Mouse (Mus musculus) thymus, postnatal 10 days (tissue): ENCODE data around the gene AI854703.

ENCODE experiments used
- DNase-seq, 2 experiments: peaks; one replicate each; pipeline ENCODE4 v3.0.0; 2021; ENCODE audit warnings: low spot score in 2 of 2

Gene AI854703

DNA sequence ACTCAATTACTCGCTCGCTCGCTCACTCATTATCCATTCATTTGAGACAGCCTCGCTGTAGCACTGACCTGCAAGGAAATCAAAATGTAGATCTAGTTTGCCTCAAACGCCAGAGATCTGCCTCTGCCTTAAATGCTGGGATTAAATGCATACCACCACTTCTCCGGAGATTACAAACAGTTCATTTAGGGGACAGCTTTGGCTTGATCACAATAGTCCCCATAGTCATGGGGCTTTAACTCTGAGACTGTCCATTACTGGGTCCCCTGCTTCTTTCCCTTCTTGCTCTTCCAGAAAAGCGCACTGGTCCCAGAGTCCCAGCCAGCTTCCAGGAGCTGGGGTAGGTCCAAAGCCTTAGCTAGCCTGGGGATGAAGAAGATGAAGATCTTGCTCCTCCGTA, at the start of gene AI854703:
TSS of gene AI854703 (plus strand) at position 301 of the 400 bp plus-strand sequence.
- DNase-seq: no peak

- DNase-seq: no peak
Observed at GRCm38 (mm10) chr6:48578736-48579135, 47.8 kb upstream of the AI854703 start.

DNA sequence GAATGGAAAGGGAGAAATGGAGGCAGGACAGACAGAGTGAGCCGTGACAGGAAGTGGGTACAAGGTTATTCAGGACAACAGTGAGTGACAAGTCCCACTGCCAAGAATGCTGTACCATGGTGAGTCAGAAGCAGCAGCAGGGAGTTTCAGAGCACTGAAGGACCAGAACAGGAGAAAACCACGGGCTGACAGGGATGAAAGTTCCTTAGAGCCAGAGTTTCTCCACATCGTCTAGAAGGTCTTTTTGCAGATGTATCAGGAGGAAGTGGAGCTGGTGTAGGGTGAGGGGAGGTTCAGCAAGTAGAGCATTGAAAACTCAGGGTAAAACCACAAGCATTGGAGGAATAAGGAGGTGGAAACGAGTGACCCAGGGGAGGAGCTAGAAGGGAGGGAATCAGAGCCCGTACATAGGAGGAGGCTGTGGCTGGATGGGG, 47.3 kb upstream of the AI854703 start:
- no peak for DNase-seq

DNA sequence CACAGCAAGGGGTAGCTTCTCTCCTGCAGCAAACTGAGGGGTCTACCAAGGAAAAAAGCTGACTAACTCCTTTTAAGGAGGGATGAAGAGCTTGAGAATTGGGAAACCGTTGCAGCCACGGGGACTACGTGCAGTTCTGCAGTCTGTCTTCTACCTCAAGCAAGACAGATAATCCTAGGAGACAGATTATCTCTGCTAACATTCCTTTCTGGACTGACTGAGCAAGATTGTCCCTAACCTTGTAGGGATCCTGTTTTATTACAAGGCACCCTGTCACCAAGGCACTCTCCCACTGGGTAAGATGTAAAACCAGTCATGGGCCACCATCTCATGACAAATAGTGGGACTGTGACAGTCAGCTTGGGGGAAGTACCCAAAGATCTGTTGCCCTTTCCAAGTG, 45.3 kb upstream of the AI854703 start:
- DNase-seq: no peak

GRCm38 (mm10) chr6:48582037-48582436, 44.5 kb upstream of the AI854703 start:
- DNase-seq: peak in 1 of 2 experiments; percentile 61

- DNase-seq: no peak
Observed at GRCm38 (mm10) chr6:48589194-48589750, 37.3 kb upstream of the AI854703 start, which contains the start of gene Gm45021. Gene Gm45021 (plus strand): TSS chr6:48589610.

DNA sequence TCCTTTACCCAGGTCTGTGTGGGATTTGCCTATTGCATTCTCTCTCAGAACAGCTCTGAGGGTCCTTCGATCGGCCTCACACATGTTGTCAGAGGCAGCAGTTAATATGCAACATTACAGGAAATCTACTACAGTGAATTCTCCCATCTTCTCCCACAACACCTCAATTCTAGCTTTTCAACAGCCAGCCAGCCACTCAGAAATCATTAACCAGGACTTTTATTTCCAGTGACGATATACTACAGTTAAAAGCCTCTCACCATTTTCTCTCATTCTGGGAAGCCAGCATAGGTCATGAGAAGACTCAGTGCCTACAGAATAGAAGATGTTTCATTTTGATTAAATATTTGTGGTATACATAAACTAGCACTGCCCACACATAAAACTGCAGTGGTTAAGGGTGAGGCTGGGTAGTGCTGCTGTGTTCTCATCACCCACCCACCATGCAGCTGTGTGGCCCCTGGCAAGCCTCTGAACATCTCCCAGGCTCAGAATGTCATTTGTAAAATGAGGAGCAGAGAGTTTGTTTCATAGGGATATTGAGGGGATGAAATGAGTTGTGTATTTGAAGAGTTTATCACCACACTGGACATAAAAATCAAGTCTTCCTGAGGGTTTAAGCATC, 35.2 kb upstream of the AI854703 start:
- DNase-seq: no peak

DNA sequence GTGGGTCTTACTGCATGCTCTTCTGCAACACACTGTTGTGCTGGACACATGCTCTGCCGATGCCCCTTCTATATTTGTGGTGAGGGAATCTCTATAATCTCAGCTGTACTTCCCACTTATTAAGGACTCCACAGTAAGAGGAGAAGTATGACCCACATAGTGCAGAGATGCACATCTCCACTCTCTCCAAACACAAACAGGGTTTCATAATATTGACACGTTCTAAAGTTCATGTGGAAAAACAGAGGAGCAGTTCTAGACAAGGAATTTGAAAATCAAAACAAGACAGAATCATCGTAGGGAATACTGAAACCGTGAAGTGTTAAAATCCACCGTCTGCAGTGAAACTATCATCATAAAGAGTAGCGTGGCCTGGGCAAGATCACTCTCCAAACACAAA, 34.7 kb upstream of the AI854703 start:
- DNase-seq: no peak

DNA sequence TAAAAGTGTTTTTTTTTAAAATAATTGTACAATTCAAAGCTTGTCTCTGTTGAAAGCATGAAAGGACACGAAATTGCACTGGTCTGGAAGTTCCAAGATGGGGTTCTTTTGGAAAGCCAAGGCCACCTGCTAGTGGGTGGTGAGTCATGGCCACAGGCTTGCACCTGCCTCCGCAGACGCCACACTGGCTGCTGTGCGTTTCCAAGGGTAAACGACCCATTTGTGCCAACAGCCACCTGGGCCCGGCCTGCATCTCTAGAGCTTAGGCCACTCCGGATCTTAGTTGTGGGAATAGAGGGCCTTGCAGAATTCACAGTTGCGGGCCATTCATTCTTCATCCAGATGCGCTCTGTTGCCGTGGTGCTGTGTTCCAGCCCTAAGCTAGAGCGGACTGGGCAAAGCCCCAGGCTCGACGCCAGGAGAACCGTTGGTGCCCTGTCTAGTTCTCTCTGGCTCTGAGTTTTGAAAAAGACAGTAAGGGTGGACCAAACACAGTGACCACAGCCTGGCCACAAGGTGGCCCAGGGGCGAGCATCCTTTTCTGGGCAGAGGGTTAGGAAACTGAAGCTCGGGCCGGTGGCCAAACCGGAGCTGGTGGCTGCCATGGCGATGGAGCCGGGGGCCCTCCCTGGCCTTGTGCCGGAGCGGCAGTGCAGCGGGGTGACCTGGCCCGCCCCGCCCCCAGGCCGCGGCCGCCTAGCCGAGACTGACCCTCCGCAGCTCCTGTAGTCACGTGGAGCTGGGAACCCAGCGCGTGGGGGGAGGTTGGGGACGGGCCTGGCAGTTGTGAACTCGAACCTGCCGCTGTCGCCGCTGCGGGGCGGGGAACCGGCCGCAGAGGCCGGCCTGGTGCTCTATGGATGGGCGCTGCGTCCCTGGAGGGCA, 33.2 kb upstream of the AI854703 start, which contains the start of the genes Repin1 and Gm44965:
TSS of gene Repin1 (plus strand) at position 726 of the 885 bp plus-strand sequence.
TSS of gene Gm44965 (plus strand) at position 784 of the 885 bp plus-strand sequence.
- peak; percentile 62 to 63 for DNase-seq

- peak in 1 of 2 experiments; percentile 8 for DNase-seq
Observed at GRCm38 (mm10) chr6:48594043-48594738, 32.4 kb upstream of the AI854703 start.

DNA sequence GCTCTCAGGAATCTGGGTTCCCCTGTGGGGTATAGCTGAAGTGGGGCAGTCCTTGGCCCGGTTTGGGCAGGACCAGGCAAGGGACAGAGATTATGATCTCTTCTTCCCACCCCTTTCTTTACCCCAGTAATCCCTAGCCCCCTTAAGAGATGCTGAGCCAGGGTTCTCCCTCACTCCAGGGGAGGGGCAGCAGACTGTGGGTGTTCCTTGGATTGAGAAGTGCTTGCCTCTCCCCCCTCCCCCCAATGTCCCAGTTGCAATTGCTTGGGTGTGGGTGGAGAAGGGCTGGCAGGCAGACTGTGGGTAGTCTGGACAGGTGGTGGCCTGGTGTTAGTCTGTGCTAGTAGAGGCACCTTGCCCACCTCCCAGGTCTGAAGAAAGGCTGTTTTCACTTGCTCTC, 31.3 kb upstream of the AI854703 start:
- no peak for DNase-seq

DNA sequence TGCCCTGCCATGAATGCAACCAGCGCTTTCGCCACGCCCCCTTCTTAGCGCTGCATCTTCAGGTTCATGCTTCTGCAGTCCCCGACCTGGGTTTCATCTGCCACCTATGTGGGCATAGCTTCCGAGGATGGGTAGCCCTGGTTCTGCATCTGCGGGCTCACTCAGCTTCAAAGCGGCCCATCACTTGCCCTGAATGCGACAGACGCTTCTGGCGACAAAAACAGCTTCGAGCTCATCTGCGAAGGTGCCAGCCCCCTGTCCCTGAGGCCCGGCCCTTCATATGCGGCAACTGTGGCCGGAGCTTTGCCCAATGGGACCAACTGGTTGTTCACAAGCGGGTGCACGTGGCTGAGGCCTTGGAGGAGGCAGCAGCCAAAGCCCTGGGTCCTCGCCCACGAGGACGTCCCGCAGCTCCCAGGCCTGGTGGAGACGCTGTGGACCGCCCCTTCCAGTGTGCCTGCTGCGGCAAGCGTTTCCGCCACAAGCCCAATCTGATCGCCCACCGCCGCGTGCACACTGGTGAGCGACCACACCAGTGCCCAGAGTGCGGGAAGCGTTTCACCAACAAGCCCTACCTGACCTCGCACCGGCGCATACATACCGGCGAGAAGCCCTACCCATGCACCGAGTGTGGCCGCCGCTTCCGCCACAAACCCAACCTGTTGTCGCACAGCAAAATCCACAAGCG, 29.9 kb upstream of the AI854703 start:
- no peak for DNase-seq

DNA sequence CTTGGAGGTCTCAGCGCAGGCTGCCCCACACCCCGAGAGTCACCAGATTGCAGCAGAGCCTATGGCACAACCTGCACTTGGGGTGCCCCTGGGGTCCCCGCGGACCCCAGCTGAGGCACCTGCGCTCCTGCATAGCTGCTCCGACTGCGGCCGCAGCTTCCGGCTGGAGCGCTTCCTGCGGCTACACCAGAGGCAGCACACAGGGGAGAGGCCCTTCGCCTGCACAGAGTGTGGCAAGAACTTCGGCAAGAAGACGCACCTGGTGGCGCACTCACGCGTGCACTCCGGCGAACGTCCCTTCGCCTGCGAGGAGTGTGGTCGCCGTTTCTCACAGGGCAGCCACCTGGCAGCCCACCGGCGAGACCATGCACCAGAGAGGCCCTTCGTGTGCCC, 29.3 kb upstream of the AI854703 start:
- DNase-seq: no peak

DNA sequence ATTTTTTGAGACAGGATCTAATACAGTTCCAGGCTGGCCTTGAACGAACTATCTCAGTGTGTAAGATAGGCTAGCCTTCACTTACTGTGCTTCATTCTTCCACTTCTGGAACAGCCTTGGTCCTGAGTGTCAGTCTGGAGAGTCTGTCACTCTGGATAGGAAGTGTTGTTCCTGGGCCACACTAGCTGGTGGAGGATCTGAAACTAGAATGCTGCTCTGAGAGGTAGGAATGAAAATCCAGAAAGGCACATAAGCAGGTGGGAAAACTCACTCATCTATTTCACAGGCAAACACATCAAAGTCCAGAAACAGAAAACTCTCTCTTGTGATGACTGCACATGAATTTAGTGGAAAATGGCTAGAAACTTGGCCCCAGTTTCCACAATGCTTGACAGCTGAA, 26.0 kb upstream of the AI854703 start:
- DNase-seq: no peak

GRCm38 (mm10) chr6:48601271-48602079, 25.1 kb upstream of the AI854703 start, which contains the start of gene Zfp775:
Gene Zfp775 (plus strand): TSS chr6:48602063.
- DNase-seq: peak; percentile 88 to 90

DNA sequence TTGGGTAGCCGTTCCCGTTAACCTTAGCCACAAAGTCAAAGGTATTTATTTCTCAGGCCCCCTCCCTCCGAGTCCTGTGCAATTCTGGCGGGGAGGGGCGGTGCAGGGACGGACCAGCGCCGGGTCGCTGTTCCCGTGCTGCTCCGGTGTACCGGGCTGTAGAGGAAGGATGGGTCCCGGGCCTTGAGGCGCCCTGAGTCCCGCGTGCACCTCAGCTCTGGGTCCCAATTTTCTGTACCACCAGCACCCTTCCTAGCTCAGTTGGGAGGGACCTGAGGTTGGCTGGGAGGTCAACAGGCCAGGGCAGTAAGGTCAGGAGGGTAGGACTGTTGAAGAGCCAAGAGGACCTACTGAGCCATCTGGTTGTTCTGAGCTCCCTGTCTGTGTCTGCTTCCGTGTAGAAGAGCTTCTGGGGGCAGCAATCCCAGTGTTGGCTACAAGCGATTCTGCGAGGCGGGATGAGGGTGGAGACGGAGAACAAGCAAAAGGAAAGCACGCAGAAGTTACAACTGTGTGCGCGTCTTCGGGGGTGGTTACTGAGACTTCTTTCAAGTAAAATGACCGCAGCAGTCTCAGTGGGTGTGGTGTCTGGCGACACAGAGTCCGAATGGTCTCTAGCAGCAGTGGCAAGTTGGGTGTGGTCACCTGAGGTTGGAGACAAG, 24.4 kb upstream of the AI854703 start:
- DNase-seq: no peak

DNA sequence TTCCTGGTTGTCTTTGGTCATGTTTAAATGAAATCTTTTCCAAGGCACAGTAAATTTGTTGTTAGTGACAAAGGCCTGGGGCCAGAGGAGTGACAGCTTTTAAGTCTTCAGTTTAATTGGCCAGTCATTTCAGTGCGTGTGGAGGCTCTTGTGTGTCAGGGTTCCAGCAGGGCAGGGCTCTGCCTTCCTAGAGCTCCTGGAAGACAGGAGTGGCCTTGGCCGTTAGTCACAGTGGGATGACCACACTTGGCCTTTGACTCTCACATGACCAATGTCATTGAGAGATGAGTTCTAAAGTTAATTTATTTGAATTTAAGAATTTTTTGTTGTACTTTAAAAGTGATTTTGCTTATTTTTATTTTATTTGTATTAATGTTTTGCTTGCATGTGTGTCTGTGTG, 18.4 kb upstream of the AI854703 start:
- no peak for DNase-seq

GRCm38 (mm10) chr6:48609512-48609911, 17.1 kb upstream of the AI854703 start:
- DNase-seq: no peak

DNA sequence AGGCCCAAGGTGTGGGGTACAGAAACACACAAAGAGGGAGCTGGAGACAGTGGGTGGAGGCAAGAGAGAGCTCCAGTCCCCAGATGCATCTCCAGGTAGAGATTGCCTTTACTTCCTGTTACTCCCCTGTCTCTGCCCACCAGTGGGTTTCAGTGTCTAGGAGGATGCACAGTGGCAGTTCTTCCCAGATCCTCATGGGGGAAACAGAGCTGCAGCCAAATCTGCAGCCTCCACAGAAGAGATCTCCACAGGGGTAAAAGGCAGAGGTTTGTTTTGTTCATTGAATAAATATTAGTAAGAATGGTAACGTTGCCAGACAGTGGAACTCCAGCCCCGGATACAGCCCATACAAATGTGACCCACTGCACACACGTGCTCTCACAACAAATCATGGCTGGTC, 15.9 kb upstream of the AI854703 start:
- DNase-seq: no peak

DNA sequence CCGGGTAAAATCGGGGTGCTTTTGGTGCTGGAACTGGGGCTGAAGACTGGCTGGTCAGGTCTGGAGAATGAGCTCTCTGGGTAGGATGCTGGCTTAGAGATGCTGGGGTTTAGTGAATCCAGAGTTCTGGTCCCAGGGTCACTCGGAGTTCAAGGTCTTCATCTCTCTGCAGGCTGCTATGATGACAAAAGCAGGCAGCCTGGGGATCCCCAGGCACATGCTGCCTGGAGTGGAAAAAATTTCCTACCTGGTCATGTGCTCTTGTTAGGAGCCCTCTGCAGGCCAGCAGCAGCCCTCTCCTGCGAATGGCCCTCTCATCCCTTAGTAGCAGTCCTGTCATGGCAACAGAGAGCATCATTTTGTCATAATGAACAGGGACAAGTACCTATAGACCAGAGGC, 13.1 kb upstream of the AI854703 start:
- DNase-seq: no peak
